Mouse (Mus musculus) liver, adult 2 months (tissue): ENCODE measurements at regions not wholly inside any gene's neighbourhood (a gene's known extent, or its start where the extent isn't known, plus 50 kb on each side); places are given as distances from the start of the nearest gene placed in this dataset.

Source experiments
- DNase-seq: peaks from one replicate; pipeline ENCODE4 v3.0.0-alpha.2; 2011; ENCODE audit warnings: low read depth, low spot score; ENCODE audit errors: extremely low read depth
- H3K27ac ChIP-seq: fragments of 200-500 bp; replicated peaks from 2 replicates; pipeline ENCODE4 v1.5.1; 2012; ENCODE audit warnings: low read depth, mild to moderate bottlenecking, control low read depth, inconsistent platforms, low read length; ENCODE audit not compliant: insufficient read depth
- H3K27me3 ChIP-seq: fragments of 200-500 bp; 2 replicates; pipeline ENCODE4 v1.6.1; 2012; ENCODE audit warnings: mild to moderate bottlenecking, moderate library complexity, low read length, inconsistent platforms; ENCODE audit not compliant: control insufficient read depth, insufficient read depth
- H3K36me3 ChIP-seq: fragments of 200-500 bp; 2 replicates; pipeline ENCODE4 v1.6.1; 2012; ENCODE audit warnings: low read length, inconsistent platforms; ENCODE audit not compliant: control insufficient read depth, insufficient read depth
- H3K4me1 ChIP-seq: fragments of 200-500 bp; 2 replicates; pipeline ENCODE4 v1.6.1; 2011; ENCODE audit warnings: low read length; ENCODE audit not compliant: control insufficient read depth, insufficient read depth
- H3K4me3 ChIP-seq: fragments of 200-500 bp; 2 replicates; pipeline ENCODE4 v1.5.1; 2011; ENCODE audit warnings: low read depth, mild to moderate bottlenecking, control low read depth, low read length, moderate library complexity; ENCODE audit not compliant: insufficient read depth
- H3K79me2 ChIP-seq: fragments of 200-500 bp; 2 replicates; pipeline ENCODE4 v1.6.1; 2012; ENCODE audit warnings: inconsistent platforms, mild to moderate bottlenecking, low read length, moderate library complexity; ENCODE audit not compliant: control insufficient read depth, insufficient read depth
- H3K9ac ChIP-seq: fragments of 200-500 bp; 2 replicates; pipeline ENCODE4 v1.6.1; 2012; ENCODE audit warnings: low read depth, mild to moderate bottlenecking, control low read depth, inconsistent platforms, low read length
- CTCF ChIP-seq: fragments of 200-500 bp; IDR thresholded peaks from 2 replicates; pipeline ENCODE4 v1.5.1; 2011; ENCODE audit warnings: low read depth, low read length, control low read depth
- POLR2A ChIP-seq: fragments of 200-500 bp; IDR thresholded peaks from 2 replicates; pipeline ENCODE4 v1.6.1; 2011; ENCODE audit warnings: low read length, control low read depth; ENCODE audit not compliant: insufficient read depth; ENCODE audit errors: extremely low read depth
- WGBS: fragments of 180-500 bp; shearing (Covaris S2); methylation state at CpG from one replicate; pipeline ENCODE4 v1.1.7; 2018; 5-methylcytosine and 5-hydroxymethylcytosine counted together

DNA sequence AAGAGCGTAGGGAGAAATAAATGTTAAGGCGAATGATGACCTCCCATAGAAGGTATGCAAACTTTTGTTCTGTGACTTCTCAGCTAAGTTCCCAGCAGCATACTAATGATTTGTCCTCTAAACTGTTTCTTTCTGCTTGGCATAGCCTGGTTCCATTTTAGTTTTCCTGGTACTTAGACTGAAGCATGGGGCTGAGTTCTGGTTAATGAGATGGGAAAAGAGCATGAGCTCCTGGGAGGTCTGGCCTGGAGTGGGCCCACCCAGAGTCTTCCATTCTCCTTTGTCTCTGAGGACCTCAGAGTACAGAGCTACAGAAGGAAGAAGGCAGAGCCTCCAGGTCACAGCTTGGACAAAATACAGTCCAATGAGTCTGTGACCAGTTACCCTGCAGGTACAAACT is 586.9 kb upstream of the B3galt2 start:
- no peak overlapping the region for H3K9ac ChIP-seq
- no peaks in the 10 kb centered on the region for H3K4me1 ChIP-seq
- H3K27me3 ChIP-seq, result no peaks in the 10 kb centered on the region
- no peak overlapping the region for H3K4me3 ChIP-seq
- no peak for TF ChIP-seq POLR2A
- TF ChIP-seq CTCF, result no peak
- 95% methylated on average over 2 of the region's 2 CpGs for WGBS
- H3K36me3 ChIP-seq, result no peaks in the 10 kb centered on the region
- no peak for DNase-seq
- no peak overlapping the region for H3K27ac ChIP-seq
- no peaks in the 10 kb centered on the region for H3K79me2 ChIP-seq

DNA sequence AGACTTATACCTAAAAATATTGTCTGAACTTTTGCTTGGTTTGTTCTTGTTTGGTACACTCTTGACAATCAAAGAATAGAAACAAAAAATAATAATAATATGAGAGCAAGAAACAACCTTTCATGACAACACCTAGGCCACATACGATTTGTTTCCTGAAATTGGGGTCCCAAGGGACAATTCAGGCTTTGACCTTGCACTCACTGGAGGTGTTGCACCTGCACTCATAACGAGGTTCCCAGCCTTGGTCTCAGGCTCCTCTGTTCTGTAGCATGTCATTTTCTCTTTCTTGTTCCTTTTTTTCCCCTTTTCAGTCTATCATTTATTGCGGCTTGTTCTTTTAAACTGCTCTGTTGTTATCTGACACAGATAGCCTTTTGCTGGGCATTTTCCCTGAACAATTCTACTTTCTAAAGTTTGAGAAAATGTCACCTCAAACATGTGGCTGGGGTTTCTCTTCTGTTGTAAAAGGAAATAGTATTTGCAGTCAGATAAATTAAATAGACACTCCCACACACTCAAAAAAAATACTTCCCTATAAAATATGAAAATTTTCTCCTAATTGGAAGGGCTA is 585.9 kb upstream of the B3galt2 start:
- Histone ChIP-seq H3K79me2 (no peaks in the 10 kb centered on the region), H3K27ac (no peak overlapping the region), H3K36me3 (no peaks in the 10 kb centered on the region), H3K9ac (no peak overlapping the region), H3K27me3 (no peaks in the 10 kb centered on the region), H3K4me1 (no peaks in the 10 kb centered on the region), H3K4me3 (no peak overlapping the region)
- WGBS, result 63% methylated on average over 3 of the region's 3 CpGs
- no peak for DNase-seq
- no peak for TF ChIP-seq POLR2A
- no peak for TF ChIP-seq CTCF

GRCm38 (mm10) chr1:143060698-143061576 is 579.5 kb upstream of the B3galt2 start:
- no peak for DNase-seq
- WGBS, result 62% methylated on average over 4 of the region's 4 CpGs
- Histone ChIP-seq H3K27me3 (no peaks in the 10 kb centered on the region), H3K79me2 (no peaks in the 10 kb centered on the region), H3K36me3 (no peaks in the 10 kb centered on the region), H3K4me3 (no peak overlapping the region), H3K27ac (no peak overlapping the region), H3K9ac (no peak overlapping the region), H3K4me1 (no peaks in the 10 kb centered on the region)
- TF ChIP-seq CTCF (no peak), POLR2A (no peak)

DNA sequence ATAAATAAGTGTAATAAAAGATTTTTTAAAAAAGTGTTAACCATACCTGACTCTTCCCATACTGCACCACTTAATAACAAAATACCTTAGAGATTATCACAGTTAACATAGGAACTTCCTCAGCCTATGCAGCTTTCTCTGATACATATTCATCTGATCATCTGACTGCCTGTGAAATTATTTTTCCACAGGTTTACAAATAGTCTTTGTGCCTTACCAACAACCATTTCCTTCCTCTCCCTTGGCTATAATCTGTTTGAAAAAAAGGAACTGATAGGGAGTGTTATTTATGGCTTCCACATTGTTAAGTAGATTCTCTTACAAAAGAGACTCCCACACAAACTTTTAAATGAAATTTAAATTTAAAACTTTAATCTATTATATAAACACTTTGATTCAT is 575.0 kb upstream of the B3galt2 start:
- TF ChIP-seq POLR2A (no peak), CTCF (no peak)
- no peak overlapping the region for H3K9ac ChIP-seq
- H3K27ac ChIP-seq, result no peak overlapping the region

GRCm38 (mm10) chr1:143071781-143072382 is 568.6 kb upstream of the B3galt2 start:
- TF ChIP-seq POLR2A (no peak), CTCF (no peak)
- WGBS, result 84% methylated on average over 3 of the region's 3 CpGs
- H3K4me3 ChIP-seq, result no peak overlapping the region
- DNase-seq, result no peak
- no peak overlapping the region for H3K9ac ChIP-seq
- no peaks in the 10 kb centered on the region for H3K79me2 ChIP-seq
- H3K27me3 ChIP-seq, result no peaks in the 10 kb centered on the region
- H3K27ac ChIP-seq, result no peak overlapping the region
- H3K36me3 ChIP-seq, result no peaks in the 10 kb centered on the region
- H3K4me1 ChIP-seq, result no peaks in the 10 kb centered on the region

More for the DNA sequence above, 575.0 kb upstream of the B3galt2 start:
- Histone ChIP-seq H3K4me3 (no peak overlapping the region), H3K36me3 (no peaks in the 10 kb centered on the region), H3K27me3 (no peaks in the 10 kb centered on the region), H3K4me1 (no peaks in the 10 kb centered on the region), H3K79me2 (no peaks in the 10 kb centered on the region)
- no peak for DNase-seq

DNA sequence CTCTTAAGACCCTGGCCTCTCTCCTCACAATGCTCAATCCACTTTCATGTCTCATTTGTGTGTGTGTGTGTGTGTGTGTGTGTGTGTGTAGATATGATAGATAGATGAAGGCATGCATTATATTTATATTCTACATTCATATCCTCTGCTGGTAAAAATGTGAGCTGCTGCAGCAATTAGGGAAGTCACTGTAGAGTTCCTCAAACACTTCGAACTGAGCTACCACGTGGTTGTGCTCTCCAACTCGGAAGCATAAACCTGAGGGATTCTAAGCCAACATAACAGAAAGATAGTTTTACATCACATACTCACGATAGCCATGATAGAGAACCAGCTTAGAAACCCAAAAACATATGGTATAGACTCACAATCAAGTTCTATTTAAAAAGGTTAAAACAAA is 565.5 kb upstream of the B3galt2 start:
- H3K9ac ChIP-seq, result no peak overlapping the region
- no peak for DNase-seq
- WGBS, result 61% methylated on average over 4 of the region's 4 CpGs
- H3K27me3 ChIP-seq, result no peaks in the 10 kb centered on the region
- no peak for TF ChIP-seq POLR2A
- TF ChIP-seq CTCF, result no peak
- H3K36me3 ChIP-seq, result no peaks in the 10 kb centered on the region
- H3K27ac ChIP-seq, result no peak overlapping the region
- no peaks in the 10 kb centered on the region for H3K4me1 ChIP-seq
- no peak overlapping the region for H3K4me3 ChIP-seq
- H3K79me2 ChIP-seq, result no peaks in the 10 kb centered on the region
